Mouse (Mus musculus) retina, embryonic 14.5 days (tissue): Measurements from ENCODE around the gene Syt2.

Source experiments
- DNase-seq: peaks from one replicate; pipeline ENCODE4 v3.0.0-alpha.2; 2015; ENCODE audit warnings: low spot score

The Syt2 gene

DNA sequence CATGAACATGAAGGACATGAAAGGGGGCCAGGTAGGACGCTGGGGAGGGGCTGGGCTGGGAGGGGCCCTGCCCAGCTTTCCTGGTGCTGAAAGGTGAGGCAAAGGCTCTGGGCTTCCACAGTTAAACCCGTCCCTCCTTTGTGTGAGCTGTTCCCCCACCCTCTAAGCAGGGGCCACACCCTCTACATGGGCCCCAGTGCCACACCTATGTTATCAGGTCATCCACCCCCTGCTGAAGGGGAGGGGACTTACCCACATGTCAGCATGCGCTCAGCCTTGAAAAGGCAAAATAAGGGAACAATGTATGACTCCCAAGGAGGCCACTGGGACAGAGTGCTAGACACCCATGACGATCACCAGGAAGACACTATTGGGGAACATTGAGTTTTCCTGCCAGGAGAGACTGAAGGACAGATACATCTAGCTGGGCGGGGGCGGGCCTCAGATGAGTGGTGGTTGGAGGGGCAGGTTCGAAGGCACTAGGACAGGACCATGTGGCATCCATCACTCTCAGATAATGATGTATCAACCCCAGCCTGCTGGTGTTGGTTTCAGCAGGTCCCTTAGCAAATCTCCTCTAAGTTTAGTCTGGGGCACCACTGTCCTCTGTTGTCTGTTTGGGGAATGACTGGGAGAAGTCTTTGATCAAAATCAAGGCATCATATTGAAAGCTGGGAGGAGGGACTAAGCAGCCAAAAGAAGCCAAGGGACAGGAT lies 95.6 kb downstream of the Syt2 start:
- DNase-seq: no peak

DNA sequence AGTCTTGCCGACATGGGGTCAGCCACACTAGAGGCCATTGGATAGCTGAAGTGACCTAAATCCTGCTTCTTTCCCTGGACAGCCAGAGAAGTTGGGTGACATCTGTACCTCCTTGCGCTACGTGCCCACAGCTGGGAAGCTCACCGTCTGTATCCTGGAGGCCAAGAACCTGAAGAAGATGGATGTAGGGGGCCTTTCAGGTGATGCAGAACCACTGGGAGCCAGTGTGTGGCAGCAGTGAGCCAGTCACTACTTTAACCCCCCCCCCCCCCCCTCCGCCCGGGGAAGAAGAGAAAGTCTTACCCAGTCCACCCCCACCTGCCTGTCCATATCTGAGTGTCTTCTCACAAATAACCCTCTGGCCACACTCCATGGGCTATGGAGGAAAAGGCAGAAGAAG lies 99.2 kb downstream of the Syt2 start:
- peak; percentile 36 for DNase-seq

DNA sequence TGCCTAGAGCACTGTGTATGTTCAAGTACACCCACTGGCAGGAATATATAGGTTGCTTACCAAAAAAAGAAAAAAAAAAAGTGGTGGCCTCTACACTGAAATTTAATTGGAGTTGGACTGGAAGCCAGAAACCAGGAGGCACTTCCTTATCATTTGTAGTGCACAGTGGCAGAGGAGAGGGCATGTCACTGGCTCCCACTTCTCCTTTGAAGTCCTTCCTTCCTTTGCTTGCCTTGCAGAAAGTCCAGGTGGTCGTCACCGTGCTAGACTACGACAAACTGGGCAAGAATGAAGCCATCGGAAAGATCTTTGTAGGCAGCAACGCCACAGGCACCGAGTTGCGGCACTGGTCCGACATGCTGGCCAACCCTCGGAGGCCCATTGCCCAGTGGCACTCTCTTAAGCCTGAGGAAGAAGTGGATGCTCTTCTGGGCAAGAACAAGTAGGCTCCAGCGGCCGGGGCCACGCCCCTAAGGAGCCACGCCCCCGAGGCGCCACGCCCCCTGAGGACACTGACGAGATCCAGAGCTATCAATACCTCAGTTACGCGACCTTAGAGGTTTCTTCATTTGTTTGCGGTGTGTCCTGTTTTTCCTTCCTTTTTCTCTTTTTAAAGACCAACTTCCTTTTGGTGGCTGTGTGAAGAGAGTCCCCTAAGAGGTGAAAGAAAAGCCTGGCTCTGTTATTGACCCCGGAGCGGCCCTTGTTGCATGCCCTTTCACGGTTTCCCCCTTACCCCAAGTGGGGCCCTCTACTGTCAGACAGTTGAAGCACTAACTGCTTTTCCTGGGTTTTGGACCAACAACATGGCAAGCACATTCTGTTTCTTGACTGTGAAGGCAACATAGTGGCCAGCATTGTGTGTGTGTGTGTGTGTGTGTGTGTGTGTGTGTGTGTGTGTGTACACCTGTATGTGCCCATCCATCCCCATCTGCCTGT lies 101.0 kb downstream of the Syt2 start:
- peak; percentile 63 for DNase-seq

DNA sequence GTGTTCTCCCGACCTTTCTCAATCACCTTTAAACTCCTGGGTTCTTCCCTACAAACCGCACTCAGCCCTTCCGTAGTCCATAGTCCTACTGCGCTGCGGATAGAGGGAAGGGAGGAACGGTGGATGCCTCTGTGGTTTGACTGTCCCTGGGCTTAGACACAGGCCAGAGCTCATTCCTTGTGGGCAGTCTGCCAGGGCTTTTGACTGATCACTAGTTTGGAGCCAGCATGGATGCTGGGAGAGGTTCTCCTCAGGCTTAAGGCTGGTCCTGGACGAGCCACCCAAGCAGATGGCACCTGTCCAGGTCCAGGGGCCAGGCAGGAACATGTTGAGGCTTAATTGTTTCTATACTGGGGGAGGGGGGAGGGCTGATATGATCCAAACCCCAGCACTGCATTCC lies 103.4 kb downstream of the Syt2 start:
- no peak for DNase-seq

DNA sequence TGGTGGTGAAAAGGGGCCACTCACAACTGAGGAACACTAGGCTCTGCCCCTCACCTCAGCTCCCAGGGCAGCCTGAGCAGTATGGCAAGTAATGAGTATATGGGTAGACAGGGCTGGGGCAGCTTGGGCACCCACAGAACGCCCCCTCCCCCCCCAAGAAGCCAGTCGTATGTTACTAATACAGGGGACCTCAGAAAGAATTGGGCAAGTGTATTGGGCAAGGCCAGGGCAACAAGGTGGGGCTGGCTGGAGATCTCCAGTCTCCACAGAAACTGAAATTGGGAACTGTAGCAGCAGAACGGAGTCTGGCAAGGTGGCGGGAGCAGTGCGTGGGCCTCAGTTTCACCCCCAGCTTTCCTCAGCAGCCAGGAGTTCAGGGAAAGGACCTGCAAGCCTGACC lies 106.0 kb downstream of the Syt2 start:
- no peak for DNase-seq

DNA sequence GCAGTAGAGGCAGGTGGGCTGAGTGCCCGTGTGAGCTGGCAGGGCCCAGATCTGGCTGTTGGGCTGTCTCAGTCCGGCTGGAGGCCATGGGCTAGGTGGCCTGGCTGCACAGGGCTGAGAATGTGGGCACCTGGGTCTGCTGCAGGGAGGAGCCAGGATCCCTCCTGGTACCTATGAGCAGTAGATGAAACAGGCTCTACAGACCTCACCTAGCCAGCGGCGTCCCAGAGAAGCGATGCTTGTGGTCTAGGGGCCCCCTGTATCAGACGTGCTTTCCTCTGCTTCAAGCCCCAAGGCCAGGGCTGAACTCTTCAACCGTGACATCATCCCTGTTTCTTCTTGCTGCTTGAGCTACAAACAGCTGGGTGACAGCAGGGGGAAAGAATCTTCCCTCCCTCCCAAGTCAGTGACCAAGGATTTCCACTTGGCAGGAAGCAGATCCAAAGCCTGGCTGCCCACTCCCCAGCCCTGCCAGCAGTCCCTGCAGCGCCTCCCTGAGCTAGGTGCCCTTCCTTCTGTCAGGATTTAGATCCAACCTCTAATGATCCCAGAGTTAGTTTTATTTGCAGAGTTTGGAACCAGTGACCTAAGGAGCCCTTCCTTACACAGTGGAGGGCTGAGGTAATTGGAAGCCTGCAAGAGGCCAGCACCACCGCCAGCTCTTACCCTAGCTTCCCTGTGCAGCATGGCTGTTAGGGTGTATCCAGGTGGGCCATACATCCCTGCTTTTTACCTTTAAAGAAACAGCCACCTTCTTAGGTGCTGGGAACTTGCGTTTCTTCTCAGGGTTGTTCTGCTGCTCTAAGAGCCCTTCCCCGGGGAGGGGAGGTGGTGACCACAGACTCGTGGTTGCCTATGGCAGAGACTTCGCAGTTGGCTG lies 107.5 kb downstream of the Syt2 start:
- DNase-seq: no peak

DNA sequence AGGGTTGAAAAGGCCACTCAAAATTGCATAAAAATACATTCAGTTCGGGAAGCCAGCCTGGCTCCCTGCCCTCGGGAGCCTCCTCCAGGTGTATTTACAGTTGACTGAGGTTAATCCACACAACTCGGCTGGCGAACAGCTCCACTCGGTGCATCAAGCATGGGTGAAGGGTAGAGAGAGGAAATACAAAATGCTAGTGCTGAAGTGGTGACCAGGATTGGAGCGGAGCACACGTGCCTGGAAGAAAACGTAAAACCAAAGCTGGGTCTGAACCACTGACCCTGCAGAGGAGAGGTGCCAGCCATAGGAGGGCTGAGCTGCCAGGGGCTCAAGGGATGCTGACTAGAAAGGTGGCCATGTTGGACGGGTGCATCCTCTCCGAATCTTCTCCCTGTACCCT lies 108.3 kb downstream of the Syt2 start:
- no peak for DNase-seq

DNA sequence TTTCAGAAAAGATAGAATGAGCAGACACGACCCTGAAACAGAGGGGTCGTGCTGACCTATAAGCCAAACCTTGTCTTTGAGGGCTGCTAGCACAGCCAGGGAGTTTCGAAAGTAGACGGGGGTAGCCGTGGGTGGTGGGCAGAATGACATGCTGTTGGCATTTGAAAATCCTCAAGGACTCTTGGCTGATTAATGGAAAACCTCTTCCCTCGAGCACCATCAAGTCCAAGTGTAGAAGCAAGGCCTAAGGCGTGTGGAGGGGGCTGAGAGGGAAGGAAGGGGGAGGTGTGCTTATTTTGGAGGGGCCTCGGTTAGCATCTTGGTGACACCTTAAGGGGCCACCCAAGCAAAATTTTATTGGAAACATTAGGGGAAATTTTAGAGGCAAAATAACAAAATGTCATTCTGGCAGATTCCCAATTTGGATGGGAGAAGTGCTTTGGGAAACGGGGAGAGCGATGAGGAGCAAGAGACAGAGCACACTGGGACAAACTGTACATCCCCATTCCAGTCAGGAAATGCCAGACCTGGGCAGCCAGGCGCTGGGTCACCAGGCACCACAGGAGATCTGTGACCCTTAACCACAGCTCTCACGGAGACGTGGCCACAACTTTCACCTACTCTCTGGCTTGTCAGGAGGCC lies 109.2 kb downstream of the Syt2 start:
- no peak for DNase-seq

DNA sequence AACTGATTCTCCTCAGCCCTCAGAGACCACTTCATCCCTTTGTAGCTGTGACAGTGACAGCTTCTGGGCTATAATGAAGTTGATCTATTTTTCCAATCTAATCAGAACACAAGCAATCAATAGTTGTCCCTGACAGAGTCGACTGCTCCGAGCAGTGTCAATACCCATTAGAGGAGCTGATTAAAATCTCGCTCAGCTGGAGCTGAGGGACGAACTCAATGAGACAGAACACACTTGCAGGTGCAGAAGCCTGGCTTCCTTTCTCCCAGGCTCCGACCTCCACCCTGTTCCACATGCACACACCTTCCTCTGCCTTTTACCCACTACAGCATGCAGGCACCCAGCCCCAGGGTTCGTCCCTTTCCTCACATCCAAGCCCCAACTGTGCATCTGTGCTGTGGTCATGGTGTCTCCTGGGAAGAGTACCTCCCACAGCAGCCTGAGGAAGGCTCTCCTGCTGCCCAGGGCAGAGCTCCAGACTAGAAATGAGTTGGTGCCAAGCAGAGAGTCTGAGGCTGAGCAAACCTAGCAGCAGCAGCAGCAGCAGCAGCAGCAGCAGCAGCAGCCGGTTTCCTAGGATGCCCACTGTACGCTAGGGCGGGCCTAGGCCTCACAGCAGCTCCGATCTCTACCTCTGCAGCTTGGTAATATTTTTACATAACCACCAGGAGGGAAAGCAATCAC lies 109.9 kb downstream of the Syt2 start:
- DNase-seq: no peak

DNA sequence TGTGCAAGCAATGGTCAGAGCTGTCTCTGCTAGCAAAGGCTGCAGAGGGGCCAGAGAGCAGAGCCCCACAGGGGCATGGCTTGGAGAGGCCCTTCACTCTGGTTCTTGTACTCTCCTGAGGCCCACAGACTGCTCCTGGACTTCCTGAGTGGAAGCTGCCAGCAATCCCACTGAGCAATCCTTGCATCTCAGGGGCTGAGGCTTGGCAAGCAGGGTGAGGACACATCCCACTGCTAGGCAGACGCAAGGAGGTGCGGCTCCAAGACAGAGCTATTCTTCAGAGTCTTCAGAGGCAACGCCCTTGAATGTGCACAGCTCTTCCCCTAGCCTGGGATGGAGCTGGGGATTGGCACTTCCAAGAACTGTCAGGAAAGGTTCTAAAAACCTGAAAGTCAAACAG lies 110.8 kb downstream of the Syt2 start:
- DNase-seq: no peak

DNA sequence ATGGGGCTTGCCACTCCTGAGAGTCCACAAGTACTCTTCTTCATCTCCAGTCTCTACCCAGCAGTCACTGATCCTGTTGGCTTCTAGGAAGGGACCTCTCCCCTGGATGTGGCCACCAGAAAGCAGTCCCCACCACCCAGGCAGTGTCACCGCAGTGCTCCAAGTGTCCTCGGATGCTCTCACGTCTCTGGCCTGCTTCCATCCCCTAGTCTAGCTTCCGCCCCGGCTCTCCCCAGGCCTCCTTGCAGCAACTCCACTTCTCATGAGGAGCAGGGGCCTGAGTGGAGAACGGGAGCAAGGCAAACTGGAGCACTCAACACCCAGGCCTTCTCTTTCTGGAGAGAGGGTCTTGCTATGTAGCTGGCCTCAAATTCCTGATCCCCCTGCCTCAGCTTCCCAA lies 112.7 kb downstream of the Syt2 start:
- no peak for DNase-seq

DNA sequence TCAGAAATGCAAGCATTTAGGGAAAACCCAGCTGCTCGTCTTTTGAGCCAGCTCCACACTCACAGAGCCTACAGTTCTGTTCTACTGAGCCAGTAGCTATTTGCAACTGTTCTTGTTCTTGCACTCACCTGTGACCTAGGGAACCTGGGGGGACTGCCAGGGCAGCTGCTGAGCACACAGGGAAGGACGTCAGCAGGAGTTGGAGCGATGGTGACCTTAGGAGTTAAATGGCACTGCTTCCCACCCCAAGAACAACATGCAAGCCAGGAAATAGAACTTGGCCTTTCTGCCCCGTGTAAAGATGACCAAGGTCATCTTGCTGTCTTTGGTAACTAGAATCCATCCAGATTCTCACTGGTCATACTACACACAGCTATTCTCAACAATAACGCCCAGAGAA lies 114.2 kb downstream of the Syt2 start:
- no peak for DNase-seq

DNA sequence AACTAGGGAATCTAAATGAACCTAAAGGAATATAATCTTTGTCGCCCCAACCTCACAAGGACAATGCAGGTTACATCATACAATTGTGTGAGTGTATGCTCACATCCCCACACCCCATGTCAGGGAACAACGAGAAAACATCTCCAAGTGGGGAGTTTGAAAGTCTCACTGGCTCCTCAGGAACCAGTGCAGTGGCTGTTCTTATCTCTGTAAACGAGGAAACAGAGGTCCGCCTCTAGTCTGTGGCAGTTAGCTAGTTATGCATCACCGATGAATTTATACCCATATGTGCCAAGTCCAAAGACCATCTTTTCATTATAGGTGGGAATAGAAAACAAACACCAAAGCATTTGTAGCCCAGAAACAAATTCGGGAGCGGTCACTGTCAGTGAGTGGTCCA lies 115.1 kb downstream of the Syt2 start:
- DNase-seq: no peak

DNA sequence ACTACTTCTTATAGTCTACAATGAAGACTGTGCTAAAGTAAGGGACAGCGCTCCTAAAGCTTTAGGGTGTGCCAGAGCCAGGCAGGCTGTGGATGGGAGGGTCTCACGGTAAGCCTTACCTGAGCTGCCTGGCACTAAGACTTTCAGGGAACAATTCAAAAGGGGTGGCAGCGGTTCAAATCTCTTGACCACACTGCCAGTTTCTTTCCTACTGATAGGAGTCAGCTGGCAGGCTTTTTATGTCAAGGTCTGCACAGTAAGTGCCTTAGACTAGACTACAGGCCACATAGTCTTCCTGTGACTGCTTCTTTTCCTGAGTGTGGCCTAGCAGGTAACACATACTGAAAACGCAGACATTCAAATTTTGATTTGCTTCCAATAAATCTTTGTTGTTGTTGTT lies 116.8 kb downstream of the Syt2 start:
- DNase-seq: no peak

DNA sequence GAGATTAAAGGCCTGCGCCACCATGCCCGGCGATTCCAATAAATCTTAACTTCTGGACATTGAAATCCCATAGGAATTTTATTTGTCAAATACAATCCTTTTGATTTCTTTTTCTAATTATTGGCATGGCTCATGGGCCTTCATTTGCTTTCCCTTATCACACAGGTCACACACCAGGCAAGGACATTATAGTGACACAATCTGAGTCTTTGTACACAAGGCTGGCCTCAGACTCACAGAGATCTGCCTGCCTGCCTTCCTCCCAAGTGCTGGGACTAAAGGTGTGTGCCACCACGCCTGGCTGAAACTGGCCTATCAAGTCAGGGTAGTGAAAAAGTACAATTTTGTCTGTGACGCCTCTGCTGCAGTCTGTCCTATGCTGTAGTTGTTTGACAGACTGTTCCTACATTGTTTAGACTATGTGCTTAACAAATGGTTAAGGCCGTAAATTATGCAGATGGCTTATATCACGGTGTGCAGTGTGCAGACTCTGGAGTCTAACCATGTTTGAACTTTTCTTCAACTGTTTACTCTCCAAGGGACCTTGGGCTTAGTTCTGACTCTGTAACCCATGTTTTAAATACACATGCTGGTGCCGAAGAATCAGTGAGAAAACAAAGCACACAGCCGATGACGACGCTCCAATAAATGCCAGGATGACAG lies 117.4 kb downstream of the Syt2 start:
- no peak for DNase-seq

DNA sequence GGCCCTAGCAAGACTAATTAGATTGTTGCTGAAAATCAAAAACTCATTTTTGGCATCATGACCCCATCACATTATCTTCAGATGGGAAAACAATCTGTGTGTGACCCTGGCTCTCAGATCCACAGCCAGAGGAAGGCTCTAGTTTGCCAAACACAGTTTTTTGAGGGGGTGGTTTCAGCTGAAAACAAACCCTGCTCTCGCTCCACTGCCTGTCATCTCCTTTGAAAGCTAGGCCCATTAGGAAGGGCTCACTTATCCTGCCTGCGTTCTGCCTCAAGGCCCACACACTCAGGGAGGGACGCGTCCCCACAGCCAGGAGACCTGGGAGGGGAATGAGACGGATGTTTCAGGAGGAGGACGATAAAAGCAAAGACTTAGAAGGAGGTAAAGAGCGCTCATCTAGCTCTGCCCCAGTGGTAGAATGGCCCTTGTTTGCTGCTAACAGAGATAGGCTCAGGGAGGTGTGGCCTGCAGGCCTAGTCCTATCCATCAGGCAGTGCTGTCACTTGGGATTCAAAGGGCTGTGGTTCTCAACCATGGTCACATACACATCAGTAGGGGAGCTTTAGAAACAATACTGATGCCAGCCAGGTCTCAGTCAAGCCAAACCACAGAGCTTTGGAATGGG lies 118.5 kb downstream of the Syt2 start:
- DNase-seq: no peak

DNA sequence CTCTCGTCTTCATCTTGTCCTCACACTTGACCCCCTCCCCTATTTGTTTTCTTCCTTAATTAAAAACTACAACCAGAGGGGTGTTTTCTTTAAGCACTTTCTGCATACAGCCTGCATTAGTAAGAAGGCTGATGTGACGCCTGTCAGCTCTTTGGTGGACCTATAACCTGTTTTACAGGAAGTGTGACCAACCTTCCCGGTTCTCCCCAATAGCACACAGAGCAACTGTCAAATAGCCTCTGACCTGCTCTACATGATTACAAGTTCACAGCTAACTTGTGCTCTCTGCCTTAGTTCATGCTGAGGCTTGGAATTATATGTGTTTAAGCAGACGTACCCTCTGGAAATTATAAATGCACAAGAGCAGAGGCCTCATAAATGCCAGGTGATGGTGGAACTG lies 120.0 kb downstream of the Syt2 start:
- no peak for DNase-seq

DNA sequence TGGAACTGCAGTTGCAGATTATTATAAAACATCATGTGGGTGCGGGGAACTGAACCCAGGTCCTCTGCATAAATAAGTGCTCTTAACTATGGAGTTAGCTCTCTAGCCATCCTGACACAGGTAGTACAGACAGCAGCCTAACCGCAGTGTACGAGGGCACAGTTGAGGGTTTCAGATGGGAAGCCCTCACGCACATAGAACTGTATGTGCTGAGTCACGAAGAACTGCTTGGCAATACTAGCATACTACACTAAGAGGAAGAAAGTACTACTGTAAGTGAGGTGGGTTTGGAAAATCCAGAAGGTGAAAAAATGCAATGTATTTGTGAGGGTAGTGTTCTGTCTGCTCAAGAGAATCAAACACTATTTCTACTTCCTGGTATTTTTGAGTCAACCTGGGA lies 123.8 kb downstream of the Syt2 start:
- DNase-seq: no peak

DNA sequence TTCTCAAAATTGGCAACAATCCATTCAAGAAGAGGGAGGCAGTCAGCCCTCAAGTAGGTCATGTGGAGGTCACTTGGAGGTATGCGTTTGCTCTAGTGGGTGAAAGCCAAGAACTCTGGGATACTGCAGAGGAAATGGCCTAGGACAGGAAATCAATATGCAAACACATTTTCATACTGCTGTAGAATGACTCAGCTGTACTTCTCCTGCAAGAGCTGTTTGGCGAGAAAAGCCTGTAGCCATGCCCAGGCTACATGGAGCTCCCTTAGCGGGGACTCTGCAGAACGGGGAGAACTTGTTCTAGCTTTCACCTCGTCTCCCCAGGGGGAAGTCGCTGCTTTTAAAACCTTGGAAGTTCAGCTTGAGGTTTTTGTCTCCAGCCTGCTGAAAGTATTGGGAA lies 124.9 kb downstream of the Syt2 start:
- DNase-seq: no peak

DNA sequence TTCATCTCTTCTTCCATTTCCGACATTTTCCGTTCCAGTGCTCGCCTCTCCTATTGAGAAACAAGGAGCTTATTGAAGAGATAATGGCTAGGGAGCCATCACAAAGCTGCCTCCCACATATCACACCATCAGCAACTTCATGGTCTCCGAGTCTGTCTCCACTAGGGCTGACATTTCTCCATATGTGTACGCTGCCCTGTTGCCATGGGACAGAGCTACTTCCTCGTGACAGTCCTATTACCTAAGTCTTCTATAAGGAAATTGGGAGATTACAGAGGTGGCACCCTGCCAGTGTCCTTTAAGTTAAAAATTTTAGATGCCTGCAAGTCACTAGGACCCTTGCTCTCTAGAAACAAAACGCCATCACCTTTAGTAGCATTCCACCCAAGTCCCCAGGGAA lies 125.5 kb downstream of the Syt2 start:
- no peak for DNase-seq
